Mouse (Mus musculus): ENCODE results near the gene Cblb. TPM values are rescaled to one million over a fixed set of nuclear protein-coding genes. Genes with fewer than 3 reads are reported as not detected.

Gene Cblb
- total RNA-seq (2021), result 32.5 and 41.5 TPM in 2 replicates
- long read RNA-seq, experiment 1, full-length matches to known transcripts, result 2 of 4 reads
- long read RNA-seq, experiment 1, partial matches to known transcripts, result 1 of 4 reads
- long read RNA-seq, experiment 1, other reads (novel, unspliced or antisense), result 1 of 4 reads
- long read RNA-seq, experiment 2, full-length matches to known transcripts, result 3 of 9 reads
- long read RNA-seq, experiment 2, partial matches to known transcripts, result 2 of 9 reads
- long read RNA-seq, experiment 2, other reads (novel, unspliced or antisense), result 4 of 9 reads

DNA sequence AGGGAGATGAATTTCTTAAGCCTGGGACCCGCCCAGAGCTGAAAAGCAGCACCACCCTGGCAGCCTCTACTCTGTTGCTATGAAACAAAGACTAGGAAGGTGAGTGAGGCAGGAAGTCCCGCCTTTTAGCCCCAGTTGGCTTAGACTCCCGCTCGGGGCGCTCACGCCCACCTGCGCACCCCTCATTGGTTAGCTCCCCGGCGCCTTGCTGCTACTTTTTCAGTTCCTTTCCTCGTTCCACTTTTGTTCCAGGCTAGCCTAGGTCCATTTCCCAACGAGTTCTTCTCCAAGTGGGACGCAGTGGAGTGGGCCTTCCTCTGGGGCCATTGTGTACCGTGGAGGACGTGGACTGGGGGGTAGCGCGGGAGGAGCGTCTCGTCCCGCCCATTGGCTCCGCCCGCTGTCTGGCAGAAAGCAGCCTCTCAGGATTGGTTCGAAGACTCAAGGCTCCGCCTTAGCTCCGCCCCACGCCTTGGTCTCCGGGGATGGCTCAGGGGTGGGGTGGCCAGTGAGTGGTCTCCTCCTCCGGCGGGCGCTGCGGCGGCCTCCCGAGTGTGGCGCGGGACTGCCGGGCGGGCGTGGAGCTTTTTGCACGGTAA lies at the start of gene Cblb:
Gene Cblb (plus strand): TSS at position 135 of the 599 bp plus-strand sequence.
- peak; percentile 99 for DNase-seq

DNA sequence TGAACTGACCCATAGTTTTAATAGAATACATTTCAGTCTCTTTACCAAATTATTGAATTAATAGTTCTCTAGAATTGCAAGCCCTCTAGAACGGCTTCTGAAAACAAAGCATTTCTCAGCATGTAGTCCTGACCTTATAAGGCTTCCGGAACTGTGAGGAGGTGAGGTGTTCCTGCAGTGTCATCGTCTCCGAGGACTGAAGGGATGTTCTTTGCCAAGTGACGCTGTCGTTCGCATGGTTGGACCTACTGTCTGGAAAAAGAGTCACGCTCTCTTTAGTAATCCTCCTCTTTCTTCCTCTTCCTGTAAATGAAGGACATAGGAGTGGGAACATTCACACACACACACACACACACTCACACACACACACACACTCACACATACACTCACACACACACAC lies 45.6 kb upstream of the Cblb start:
- peak; percentile 32 for DNase-seq

DNA sequence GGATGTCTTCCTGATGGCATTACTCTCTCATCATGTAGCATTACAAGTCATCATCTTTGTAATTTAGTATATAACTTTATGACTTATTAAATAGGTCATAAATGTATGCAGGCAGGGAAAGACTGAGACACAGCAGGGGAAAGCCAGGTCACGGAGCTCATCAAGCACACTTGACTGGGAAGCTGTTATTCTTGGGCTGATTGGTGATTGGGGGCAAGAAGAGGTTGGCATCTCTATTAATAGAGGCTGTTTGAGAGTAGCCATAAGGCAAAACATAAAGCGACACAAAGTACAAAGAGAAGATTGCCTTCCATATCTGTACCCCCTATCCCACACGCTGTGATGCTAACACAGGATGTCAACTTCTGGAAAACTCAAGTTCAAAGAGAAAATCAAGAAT lies 44.8 kb upstream of the Cblb start:
- no peak for DNase-seq

GRCm38 (mm10) chr16:51987085-51987620 lies 43.9 kb upstream of the Cblb start:
- no peak for DNase-seq

GRCm38 (mm10) chr16:51988027-51988426 lies 43.0 kb upstream of the Cblb start:
- no peak for DNase-seq

DNA sequence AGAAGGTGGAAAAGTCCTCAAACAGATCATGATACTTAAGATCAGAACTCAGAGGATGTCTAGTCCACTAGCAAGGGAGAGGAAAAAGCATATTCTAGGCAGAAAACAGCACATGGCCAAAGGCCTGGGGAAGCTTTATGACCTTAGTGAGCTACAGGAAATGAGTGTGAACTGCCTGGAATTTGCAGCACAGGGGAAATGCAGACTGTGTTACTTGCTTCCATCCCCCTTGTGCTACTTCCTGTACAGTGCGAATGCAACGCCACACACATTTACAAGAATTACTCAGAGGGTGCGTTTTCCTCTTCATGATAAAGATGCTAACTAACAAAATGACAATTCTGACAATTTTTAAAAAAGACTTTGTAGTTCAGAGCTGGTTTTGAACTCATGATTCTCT lies 41.8 kb upstream of the Cblb start:
- no peak for DNase-seq

GRCm38 (mm10) chr16:52000043-52000442 lies 31.0 kb upstream of the Cblb start:
- no peak for DNase-seq

GRCm38 (mm10) chr16:52000801-52001200 lies 30.2 kb upstream of the Cblb start:
- no peak for DNase-seq

- DNase-seq, result no peak
These were observed 24.0 kb upstream of the Cblb start for GRCm38 (mm10) chr16:52007006-52007405.

- DNase-seq, result no peak
These were observed 22.6 kb upstream of the Cblb start for GRCm38 (mm10) chr16:52008471-52008870.

DNA sequence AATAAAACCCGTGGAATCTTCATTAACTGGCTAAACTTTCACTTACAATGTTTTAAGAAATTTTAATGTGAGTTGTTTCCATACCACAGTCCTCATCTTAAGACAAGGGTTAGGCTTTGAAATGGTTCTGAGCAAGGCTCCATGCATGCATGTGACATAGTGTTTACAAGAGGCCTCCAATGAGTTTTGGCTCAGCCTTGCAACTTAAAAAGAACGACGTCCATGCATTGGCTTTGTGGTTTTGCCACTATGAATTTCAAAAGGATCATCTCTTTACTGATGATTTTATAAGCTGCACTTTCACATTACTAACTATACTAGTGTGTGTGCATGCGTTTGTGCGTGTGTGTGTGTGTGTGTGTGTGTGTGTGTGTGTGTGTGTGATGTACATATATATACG lies 21.6 kb upstream of the Cblb start:
- no peak for DNase-seq

DNA sequence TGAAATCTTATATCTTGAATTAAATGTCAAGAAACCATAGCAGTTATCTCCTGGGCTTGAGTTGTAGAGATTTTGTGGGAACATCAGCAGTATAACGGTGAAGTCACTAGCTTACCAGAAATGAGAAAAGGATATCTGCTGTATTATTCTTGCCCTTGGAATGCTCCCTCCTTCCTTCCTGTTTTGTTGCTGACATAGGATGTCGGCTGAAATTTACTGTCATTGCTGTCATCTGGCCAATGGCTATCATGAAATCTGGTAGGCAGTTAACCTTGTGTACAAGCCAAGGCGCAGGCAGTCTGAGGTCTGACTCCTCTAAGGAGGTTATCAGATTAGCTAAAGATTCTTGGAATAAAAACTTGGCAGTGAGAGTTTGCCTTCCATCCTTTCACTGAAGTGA lies 18.0 kb upstream of the Cblb start:
- DNase-seq, result peak; percentile 31

DNA sequence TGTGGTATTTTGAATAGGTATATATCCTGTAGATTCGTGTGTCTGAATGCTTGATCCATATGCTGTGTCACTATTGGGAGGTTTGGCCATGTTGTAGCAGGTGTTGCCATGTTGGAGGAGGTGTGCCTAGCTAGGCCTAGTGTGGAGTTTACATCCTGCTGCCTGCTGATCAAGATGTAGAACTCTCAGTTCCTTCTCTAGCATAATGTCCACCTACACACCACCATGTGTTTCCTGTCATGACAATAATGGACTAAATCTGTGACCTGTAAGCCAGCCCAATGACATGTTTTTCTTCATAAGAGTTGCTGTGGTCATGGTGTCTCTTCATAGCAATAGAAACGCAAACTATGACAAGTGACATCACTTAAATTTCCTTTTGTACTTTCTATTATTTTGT lies 17.2 kb upstream of the Cblb start:
- no peak for DNase-seq

GRCm38 (mm10) chr16:52023417-52023816 lies 7.6 kb upstream of the Cblb start:
- DNase-seq, result no peak

DNA sequence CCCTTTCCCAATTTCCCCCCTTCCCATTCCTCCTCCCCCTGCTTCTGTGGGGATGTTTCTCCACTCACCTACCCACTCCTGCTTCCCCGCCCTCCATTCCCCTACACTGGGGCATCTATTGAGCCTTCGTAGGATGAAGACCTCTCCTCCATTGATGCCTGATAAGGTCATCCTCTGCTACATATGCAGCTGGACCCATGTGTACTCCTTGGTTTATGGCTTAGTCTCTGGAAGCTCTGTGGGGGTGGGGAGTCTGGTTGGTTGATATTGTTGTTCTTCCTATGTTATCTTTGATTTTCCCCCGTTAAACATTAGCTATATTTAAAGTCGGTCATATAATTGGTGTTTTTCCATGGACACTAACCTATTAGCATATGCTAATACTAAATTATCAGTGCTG lies 3.7 kb upstream of the Cblb start:
- no peak for DNase-seq

DNA sequence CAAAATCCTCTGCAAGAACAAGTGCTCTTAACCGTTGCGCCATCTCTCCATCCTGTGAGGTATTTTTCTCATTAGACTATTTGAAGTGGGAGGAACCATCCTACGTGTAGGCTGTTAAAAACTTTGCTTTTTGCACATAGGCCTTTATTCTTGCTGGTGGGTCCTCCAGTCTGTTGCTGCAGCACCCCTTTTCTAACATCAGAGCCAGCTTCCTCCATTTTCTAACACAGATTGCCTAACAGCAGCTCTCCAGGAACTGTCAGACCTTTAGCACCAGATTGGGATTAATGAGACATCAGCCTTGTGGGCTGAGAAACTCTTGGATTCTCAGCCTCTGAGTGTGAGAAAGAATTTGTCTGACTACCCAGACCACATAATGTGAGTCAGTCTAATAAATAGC lies 2.0 kb upstream of the Cblb start:
- no peak for DNase-seq

GRCm38 (mm10) chr16:52031712-52032251 lies 757 bp downstream of the Cblb start:
- peak; percentile 97 for DNase-seq

GRCm38 (mm10) chr16:52032376-52033330 lies 1.6 kb downstream of the Cblb start:
- peak; percentile 18 for DNase-seq

GRCm38 (mm10) chr16:52033381-52034315 lies 2.6 kb downstream of the Cblb start:
- DNase-seq, result no peak

DNA sequence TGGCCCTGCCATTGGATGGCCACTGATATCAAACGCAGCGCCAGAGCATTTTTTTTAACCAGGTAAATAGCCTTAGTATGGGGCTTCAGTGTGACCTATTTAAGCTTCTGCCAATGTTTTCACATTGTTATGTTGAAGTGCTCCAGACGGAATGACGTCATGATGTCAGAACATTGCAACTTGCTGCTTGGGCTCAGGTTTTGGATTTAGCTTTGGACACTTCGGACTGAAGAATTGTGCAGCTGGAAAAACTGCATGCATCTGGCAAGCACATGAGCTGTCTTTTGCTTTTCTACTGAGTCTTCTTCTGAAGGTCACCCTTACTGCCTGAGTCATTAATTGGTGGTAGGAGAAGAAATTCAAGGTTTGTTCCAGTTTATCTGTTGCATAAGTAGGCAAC lies 3.3 kb downstream of the Cblb start:
- no peak for DNase-seq

- DNase-seq, result no peak
These were observed 5.3 kb downstream of the Cblb start for GRCm38 (mm10) chr16:52036295-52036694.

Measured in adrenal gland, postnatal 14 days (tissue).